Mouse (Mus musculus) liver, adult 2 months (tissue): ENCODE measurements at regions not wholly inside any gene's neighbourhood (a gene's known extent, or its start where the extent isn't known, plus 50 kb on each side); places are given as distances from the start of the nearest gene placed in this dataset.

Experiments
- CTCF ChIP-seq: fragments of 200-500 bp; IDR thresholded peaks from 2 replicates; pipeline ENCODE4 v1.5.1; 2011; ENCODE audit warnings: low read depth, low read length, control low read depth
- POLR2A ChIP-seq: fragments of 200-500 bp; IDR thresholded peaks from 2 replicates; pipeline ENCODE4 v1.6.1; 2011; ENCODE audit warnings: low read length, control low read depth; ENCODE audit not compliant: insufficient read depth; ENCODE audit errors: extremely low read depth

- TF ChIP-seq CTCF (no peak), POLR2A (no peak)
Measured at GRCm38 (mm10) chr1:190307751-190308150, 137.2 kb upstream of the Prox1 start.
